Mouse (Mus musculus) c-Kit-positive CD71-positive TER-119-positive erythroid progenitor cells, embryonic 14.5 days (primary cell): ENCODE results near the gene Mta3.
A peak's percentile ranks its signal among the peaks of the same experiment; 100 is the strongest.

Source experiments
- DNase-seq: peaks from one replicate; pipeline ENCODE4 v3.0.0-alpha.2; 2013; ENCODE audit warnings: low spot score

Gene Mta3

GRCm38 (mm10) chr17:83810285-83810684, 104.3 kb downstream of the Mta3 start:
- DNase-seq = peak; percentile 71

- no peak for DNase-seq
Measured at GRCm38 (mm10) chr17:83812200-83812944, 106.4 kb downstream of the Mta3 start.

GRCm38 (mm10) chr17:83813050-83813449, 107.1 kb downstream of the Mta3 start:
- DNase-seq = no peak

- no peak for DNase-seq
Measured at GRCm38 (mm10) chr17:83816996-83817395, 111.0 kb downstream of the Mta3 start.

- no peak for DNase-seq
Measured at GRCm38 (mm10) chr17:83819503-83819902, 113.5 kb downstream of the Mta3 start.

DNA sequence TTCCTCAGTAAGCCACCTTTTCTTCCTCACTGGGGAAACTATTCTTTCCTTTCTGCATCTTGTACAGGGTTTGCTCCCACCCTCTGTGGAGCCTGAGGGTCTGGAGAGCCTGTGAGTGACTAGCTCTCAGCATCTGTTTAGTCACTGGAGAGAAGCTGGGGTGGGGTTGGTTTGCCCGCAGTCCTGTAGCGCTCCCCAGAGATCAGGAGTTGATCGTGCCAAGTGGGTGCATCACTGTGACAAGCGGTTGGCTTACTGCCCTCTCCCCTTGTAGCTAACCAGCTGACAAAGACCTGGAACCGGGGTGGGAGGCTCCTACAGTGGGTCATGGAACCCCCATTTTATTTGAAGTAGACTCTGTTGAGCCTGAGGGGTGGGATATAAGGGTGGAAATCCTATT, 114.7 kb downstream of the Mta3 start:
- DNase-seq = no peak

- DNase-seq = no peak
Measured at GRCm38 (mm10) chr17:83821876-83822275, 115.9 kb downstream of the Mta3 start.

- DNase-seq = no peak
Measured at GRCm38 (mm10) chr17:83823835-83824234, 117.9 kb downstream of the Mta3 start.

DNA sequence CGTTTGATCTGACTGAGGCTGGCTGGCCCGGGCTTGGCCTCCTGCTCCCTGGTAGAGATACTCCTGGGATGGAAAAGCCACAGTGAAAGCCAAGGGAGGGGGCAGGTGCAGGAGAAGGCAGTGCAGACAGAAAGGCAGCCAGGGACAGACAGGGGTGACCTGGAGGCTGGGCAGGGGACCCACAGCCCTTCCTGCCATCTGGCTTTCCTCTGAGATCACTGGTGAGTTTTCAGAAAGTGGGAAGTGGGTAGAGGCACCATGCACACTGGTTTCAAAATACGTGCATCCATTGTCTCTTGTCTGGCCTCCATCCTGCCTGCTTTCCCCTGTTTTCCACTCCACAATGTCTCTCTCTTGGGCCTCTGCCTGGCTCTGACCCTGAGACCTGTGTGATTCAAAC, 123.4 kb downstream of the Mta3 start:
- DNase-seq = no peak

- DNase-seq = no peak
Measured at GRCm38 (mm10) chr17:83830616-83831292, 124.8 kb downstream of the Mta3 start.

DNA sequence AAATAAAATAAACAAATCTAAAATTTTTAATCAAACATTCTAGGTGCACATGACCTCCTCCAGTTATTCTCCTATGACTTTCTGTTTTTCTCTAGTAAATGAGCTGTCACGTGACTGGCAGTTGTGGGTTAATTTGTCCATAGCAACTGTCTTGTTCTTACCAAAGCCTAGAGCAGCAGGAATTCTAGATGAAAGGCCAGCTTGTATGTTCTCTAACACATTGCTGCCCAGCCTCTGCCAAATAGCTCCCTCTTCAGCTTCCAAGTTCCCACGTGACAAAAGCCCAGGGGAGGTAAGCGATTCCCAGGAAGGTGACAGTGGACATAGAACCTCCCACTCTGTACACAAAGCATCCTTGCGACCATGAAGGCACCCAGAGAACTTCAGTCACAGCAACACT, 128.2 kb downstream of the Mta3 start:
- no peak for DNase-seq

GRCm38 (mm10) chr17:83836048-83836447, 130.1 kb downstream of the Mta3 start:
- no peak for DNase-seq

DNA sequence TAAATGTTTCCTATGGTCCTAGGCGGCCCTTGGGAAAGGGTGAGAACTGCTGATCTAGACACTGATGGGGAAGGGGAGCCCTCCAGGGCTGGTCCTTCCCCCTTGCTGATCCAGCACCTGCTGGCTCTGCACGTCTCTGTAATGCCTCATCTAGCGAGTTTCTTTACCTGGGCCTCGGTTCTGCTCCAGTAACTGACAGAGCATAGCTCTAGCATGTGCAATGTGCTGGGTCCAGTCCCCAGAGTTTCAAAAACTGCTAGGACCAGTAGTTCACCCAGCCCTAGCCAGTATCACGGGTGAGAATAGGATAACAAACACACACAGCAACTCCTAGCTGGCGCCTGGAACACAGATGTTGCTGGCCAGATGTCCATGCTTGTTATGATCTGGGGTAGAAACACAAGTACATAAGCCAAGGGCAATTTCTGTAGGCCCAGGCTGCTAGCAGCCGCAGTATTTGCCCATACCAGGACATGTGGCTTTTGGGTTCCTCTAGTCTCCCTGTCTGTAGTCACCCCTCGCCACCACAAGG, 131.8 kb downstream of the Mta3 start:
- DNase-seq = no peak

DNA sequence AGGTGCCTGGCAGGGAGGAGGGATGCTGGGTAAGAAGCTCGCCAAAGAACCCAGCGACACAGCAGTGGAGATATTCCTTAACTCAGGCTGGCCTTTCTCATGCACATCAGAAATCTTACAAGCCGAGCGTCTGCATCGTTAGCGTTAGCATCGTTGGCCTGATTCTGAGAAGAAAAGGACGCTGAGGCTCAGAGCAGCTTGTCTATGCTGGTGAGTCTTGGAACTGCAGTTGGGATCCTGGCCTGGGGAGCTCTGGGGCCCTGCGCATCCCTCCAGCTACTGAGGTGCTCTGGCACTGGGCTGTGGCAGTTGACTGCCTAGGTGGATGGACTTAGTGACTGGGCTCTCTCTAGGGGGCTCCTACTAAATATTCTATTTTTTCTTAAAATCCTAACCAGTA, 133.2 kb downstream of the Mta3 start:
- no peak for DNase-seq

- DNase-seq = no peak
Measured at GRCm38 (mm10) chr17:83841011-83841410, 135.0 kb downstream of the Mta3 start.

GRCm38 (mm10) chr17:83843780-83844179, 137.8 kb downstream of the Mta3 start:
- no peak for DNase-seq

DNA sequence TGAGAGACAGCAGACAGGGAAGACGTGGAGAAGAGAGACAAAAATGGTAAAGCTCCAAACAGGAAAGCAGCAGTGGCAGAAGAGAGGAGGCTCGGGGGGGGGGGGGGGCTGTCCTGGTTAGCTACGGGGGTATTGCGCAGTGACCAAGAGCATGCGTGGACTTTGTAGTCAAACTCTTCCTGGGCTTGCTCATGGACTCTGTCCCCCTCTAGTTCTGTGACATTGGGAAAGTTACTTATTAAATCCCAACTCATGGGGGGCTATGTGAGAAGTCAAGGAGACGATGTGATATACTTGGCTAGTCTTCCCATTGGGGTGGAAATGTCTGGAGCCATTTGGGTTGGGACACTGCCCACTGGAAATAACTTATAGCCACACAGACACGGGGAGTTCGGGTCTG, 139.6 kb downstream of the Mta3 start:
- DNase-seq = no peak

DNA sequence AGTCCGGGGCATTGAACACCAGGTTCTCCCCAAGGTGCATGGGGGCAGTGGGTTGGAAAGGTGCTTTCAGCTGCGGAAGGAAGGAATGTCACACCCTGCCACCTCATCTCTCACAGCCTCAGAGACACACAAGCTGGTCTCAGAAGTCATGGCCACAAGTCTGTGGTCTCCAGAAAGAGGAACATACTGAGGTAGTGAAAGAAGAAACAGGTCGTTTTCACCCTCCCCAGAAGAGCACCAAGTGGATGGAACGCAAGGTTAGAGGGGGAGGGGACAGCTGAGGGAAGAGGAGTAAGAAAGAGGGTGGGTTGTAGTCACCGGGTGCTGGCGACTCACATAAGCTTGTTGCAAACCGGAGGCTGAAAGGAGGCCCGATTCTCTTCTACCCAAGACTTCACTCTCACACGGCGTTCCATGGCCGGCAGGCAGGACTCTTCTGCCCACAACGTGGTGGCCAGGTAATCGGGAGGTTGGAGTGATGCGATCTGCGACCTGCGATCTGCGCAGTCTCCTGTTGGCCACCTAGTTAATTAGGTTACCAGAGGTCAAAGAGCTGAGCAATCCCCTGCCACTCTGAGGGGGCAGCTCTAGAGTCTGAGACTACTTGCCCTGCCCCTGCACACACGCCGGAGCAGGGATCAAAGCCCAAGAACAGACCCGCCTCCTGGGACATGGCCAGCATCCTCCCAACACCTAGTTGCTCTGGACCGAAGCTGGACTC, 140.5 kb downstream of the Mta3 start:
- DNase-seq = no peak

GRCm38 (mm10) chr17:83847100-83847499, 141.1 kb downstream of the Mta3 start:
- no peak for DNase-seq

DNA sequence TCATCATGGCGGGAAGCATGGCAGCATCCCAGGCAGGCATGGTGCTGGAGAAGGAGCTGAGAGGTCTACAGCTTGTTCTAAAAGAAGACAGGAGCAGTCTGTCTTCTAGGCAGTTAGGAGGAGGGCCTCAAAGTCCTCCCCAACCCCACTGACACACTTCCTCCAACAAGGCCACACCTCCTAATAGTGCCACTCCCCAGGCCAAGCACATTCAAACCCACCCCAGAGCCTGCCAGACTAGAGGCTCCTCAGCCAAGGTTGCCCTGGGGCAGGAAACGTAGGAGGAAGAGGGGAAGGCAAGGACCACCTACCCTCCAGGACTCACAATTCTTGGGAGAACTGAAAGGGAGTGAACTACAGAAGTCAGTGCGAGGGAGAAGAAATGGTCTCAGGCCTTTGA, 141.9 kb downstream of the Mta3 start, which contains the start of gene Haao:
Haao (minus strand) TSS at position 149 of the 400 bp plus-strand sequence.
- DNase-seq = no peak

DNA sequence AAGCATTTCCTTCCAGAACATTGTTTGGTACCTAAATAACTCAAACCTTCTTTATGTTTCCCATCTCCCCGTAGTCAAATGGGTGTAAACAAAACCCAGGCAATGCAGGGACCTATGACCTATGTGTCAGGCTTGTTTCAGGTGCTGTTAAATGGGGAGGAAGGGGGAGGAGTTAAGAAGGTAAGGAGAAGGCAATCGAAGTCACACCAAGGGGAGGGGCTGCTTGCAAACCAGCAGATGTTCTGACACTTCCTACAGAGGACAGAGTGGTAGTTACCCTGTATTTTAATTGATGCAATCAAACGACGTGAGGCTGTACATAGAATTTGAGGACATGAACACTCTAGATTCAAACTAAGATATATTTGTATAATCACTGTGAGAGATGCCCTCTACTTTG, 142.5 kb downstream of the Mta3 start:
- DNase-seq = no peak

DNA sequence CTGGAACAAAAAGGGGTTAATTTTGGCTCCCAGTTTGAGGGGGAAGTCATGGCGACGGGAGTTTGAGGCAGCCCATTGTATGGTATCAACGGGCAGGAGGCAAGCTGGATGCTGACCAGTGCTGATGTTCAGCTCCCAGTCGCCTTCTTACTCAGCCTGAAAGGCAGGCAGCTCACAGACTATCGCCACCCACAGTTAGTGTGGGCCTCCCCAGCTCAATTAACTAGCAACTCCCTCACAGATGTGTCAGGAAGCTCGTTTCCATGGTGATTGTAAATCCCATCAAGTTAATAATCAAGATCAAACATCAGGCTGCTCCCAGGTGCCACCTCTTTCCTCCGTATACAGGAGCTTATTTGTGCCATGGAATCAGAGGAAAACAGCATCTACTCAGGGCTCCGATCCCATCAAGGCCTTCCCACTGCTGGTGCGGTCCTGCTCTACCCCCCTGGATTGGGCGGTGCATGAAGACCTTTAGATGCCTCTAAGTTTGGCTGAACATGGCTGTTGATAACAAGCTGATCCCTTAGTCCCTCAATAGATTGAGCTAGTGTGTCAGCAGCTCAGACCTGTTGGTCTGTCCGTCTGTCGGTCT, 143.2 kb downstream of the Mta3 start:
- no peak for DNase-seq
